Mouse (Mus musculus): ENCODE data around the gene Tcerg1l. TPM values are rescaled to one million over a fixed set of nuclear protein-coding genes. Genes with fewer than 3 reads are reported as not detected.

The Tcerg1l gene
- total and polyA plus RNA-seq, 3 experiments: 0.13 to 0.81 (median 0.40) TPM

GRCm38 (mm10) chr7:138313733-138314132 is 83.8 kb downstream of the Tcerg1l start:
- Histone ChIP-seq H3K79me2 (replicated peaks; ENCODE audit: control insufficient read depth, extremely low read depth, insufficient read depth, poor library complexity, severe bottlenecking) (no peaks in the 10 kb centered on the region), H3K4me1 (ENCODE audit: control insufficient read depth in 1 of 2, insufficient read depth in 2 of 2) (no peaks in the 10 kb centered on the region), H3K4me3 (replicated peaks in 1 of 3; ENCODE audit: low read depth in 2 of 3, low read length in 2 of 3, poor library complexity in 1 of 3) (no peak overlapping the region), H3K9me3 (replicated peaks; ENCODE audit: low read length) (no peaks in the 10 kb centered on the region), H3K9ac (ENCODE audit: insufficient read depth, low read depth) (no peak overlapping the region), H3K36me3 (replicated peaks in 1 of 2; ENCODE audit: control insufficient read depth in 1 of 2, insufficient read depth in 1 of 2, low read length in 1 of 2) (no peaks in the 10 kb centered on the region), H3K4me2 (ENCODE audit: insufficient read depth, low read depth, poor library complexity, severe bottlenecking) (no peak overlapping the region), H3K27me3 (replicated peaks) (peaks cover 12% of the 10 kb centered on the region), H3K27ac (ENCODE audit: insufficient read depth, low read depth) (no peak overlapping the region)
- TF ChIP-seq ELF1 (IDR thresholded peaks at IDR 0.05; ENCODE audit: low read depth, low read length): no peak
- no peak for TF ChIP-seq NRF1 (IDR thresholded peaks at IDR 0.05; ENCODE audit: low read depth, low read length)
- no peak for TF ChIP-seq PAX5 (IDR thresholded peaks at IDR 0.05; ENCODE audit: low read length)
- no peak for TF ChIP-seq MAZ (IDR thresholded peaks at IDR 0.05; ENCODE audit: low read depth, low read length)
- TF ChIP-seq SMC3 (IDR thresholded peaks at IDR 0.05; ENCODE audit: low read depth, low read length): peak; percentile 20; the same call in 1 of the 2 replicates
- TF ChIP-seq IRF4 (IDR thresholded peaks at IDR 0.05; ENCODE audit: low read depth, low read length): no peak
- no peak for TF ChIP-seq USF2 (conservative IDR thresholded peaks at IDR 0.05; ENCODE audit: low read depth, low read length)
- no peak for TF ChIP-seq CHD2 (IDR thresholded peaks at IDR 0.05; ENCODE audit: low read length)
- no peak for TF ChIP-seq POLR2A (IDR thresholded peaks at IDR 0.05; ENCODE audit: low read depth, low read length)
- no peak for TF ChIP-seq JUND (conservative IDR thresholded peaks at IDR 0.05; ENCODE audit: low read depth, low read length)
- TF ChIP-seq GABPA (IDR thresholded peaks at IDR 0.05; ENCODE audit: insufficient replicate concordance, low read depth, low read length): no peak
- TF ChIP-seq JUN (IDR thresholded peaks at IDR 0.05; ENCODE audit: insufficient read depth, low read depth, low read length): no peak
- TF ChIP-seq RAD21 (IDR thresholded peaks at IDR 0.05; ENCODE audit: low read depth, low read length): peak; percentile 19
- TF ChIP-seq CTCF (conservative IDR thresholded peaks at IDR 0.05 in 1 of 2, IDR thresholded peaks at IDR 0.05 in 1 of 2; ENCODE audit: low read depth in 2 of 2, low read length in 2 of 2): peak in 1 of 2 experiments; percentile 25; a peak in 1 of 4 replicates
- no peak for TF ChIP-seq MAFK (IDR thresholded peaks at IDR 0.05; ENCODE audit: insufficient replicate concordance, low read length)
- TF ChIP-seq MXI1 (IDR thresholded peaks at IDR 0.05; ENCODE audit: low read depth, low read length): no peak
- TF ChIP-seq UBTF (IDR thresholded peaks at IDR 0.05; ENCODE audit: low read depth, low read length): no peak
- TF ChIP-seq CHD1 (IDR thresholded peaks at IDR 0.05; ENCODE audit: low read depth, low read length): no peak
- TF ChIP-seq ETS1 (conservative IDR thresholded peaks at IDR 0.05; ENCODE audit: low read depth, low read length): no peak
- dilution Hi-C loops (cut with MboI; ENCODE audit: extremely low pct_ligation_motif_present, extremely low pct_unique_long_range_greater_than_20kb, low sequenced_read_pairs) (no loop called here), in situ Hi-C loops (cut with MboI; ENCODE audit: low pct_ligation_motif_present, low pct_unique_long_range_greater_than_20kb, low sequenced_read_pairs) (no loop called here)
- no peak for DNase-seq (ENCODE audit: extremely low read depth)

GRCm38 (mm10) chr7:138306126-138306525 is 91.4 kb downstream of the Tcerg1l start:
- H3K36me3 ChIP-seq (replicated peaks in 1 of 2; ENCODE audit: control insufficient read depth in 1 of 2, insufficient read depth in 1 of 2, low read length in 1 of 2): no peaks in the 10 kb centered on the region
- no peaks in the 10 kb centered on the region for H3K9me3 ChIP-seq (replicated peaks; ENCODE audit: low read length)
- no peak overlapping the region for H3K4me3 ChIP-seq (replicated peaks in 1 of 3; ENCODE audit: low read depth in 2 of 3, low read length in 2 of 3, poor library complexity in 1 of 3)
- in situ Hi-C loops (cut with MboI; ENCODE audit: low pct_ligation_motif_present, low pct_unique_long_range_greater_than_20kb, low sequenced_read_pairs): no loop called here
- no peaks in the 10 kb centered on the region for H3K4me1 ChIP-seq (ENCODE audit: control insufficient read depth in 1 of 2, insufficient read depth in 2 of 2)
- H3K9ac ChIP-seq (ENCODE audit: insufficient read depth, low read depth): no peak overlapping the region
- no peak for DNase-seq (ENCODE audit: extremely low read depth)
- no peak overlapping the region for H3K27ac ChIP-seq (ENCODE audit: insufficient read depth, low read depth)
- dilution Hi-C loops (cut with MboI; ENCODE audit: extremely low pct_ligation_motif_present, extremely low pct_unique_long_range_greater_than_20kb, low sequenced_read_pairs): no loop called here
- TF ChIP-seq CHD1 (IDR thresholded peaks at IDR 0.05; ENCODE audit: low read depth, low read length) (no peak), ZKSCAN1 (IDR thresholded peaks at IDR 0.05; ENCODE audit: borderline replicate concordance, low read depth, low read length) (no peak), SMC3 (IDR thresholded peaks at IDR 0.05; ENCODE audit: low read depth, low read length) (no peak), JUN (IDR thresholded peaks at IDR 0.05; ENCODE audit: insufficient read depth, low read depth, low read length) (no peak), TBP (conservative IDR thresholded peaks at IDR 0.05; ENCODE audit: low read depth, low read length) (no peak), BHLHE40 (IDR thresholded peaks at IDR 0.05; ENCODE audit: low read depth, low read length) (no peak)
- H3K79me2 ChIP-seq (replicated peaks; ENCODE audit: control insufficient read depth, extremely low read depth, insufficient read depth, poor library complexity, severe bottlenecking): no peaks in the 10 kb centered on the region
- no peak overlapping the region for H3K4me2 ChIP-seq (ENCODE audit: insufficient read depth, low read depth, poor library complexity, severe bottlenecking)
- peaks cover 37% of the 10 kb centered on the region for H3K27me3 ChIP-seq (replicated peaks)

Measured in CH12.LX (cell line).